Mouse (Mus musculus) ES-Bruce4 (cell line): ENCODE measurements around the gene Pram1.

Source experiments
- CTCF ChIP-seq: IDR thresholded peaks from one replicate; pipeline ENCODE4 v1.8.1; 2011; ENCODE audit warnings: low read depth, low read length
- EP300 ChIP-seq: IDR thresholded peaks from 2 replicates; pipeline ENCODE4 v1.6.1; 2011; ENCODE audit warnings: low read depth, low read length; ENCODE audit not compliant: insufficient read depth
- POLR2A ChIP-seq: IDR thresholded peaks from one replicate; pipeline ENCODE4 v1.8.1; 2011; ENCODE audit warnings: low read length; ENCODE audit not compliant: insufficient read depth

- TF ChIP-seq EP300 (no peak), POLR2A (no peak), CTCF (no peak)
These were observed 39.4 kb upstream of the Pram1 start for GRCm38 (mm10) chr17:33598506-33598905.
